Mouse (Mus musculus) lung, embryonic 15.5 days (tissue): ENCODE data around the gene Nceh1. TPM values are rescaled to one million over a fixed set of nuclear protein-coding genes. Genes with fewer than 3 reads are reported as not detected.

ENCODE experiments used
- ATAC-seq: fragments of 200-750 bp; cut with Nextera tagmentation; 2 replicates; pipeline ENCODE4 v1.8.0; 2017; ENCODE audit warnings: moderate number of reproducible peaks, borderline replicate concordance; ENCODE audit not compliant: low FRiP score, low TSS enrichment; ENCODE audit errors: extremely low read depth
- H3K27ac ChIP-seq: fragments of 300-500 bp; sonication (generic); 2 replicates; pipeline ENCODE4 v1.5.1; 2015; ENCODE audit warnings: moderate library complexity, mild to moderate bottlenecking, inconsistent platforms
- H3K27me3 ChIP-seq: fragments of 300-500 bp; sonication (generic); 2 replicates; pipeline ENCODE4 v1.6.1; 2015; ENCODE audit warnings: inconsistent platforms
- H3K36me3 ChIP-seq: fragments of 300-500 bp; sonication (generic); 2 replicates; pipeline ENCODE4 v1.6.1; 2015; ENCODE audit warnings: inconsistent platforms
- H3K4me1 ChIP-seq: fragments of 300-500 bp; sonication (generic); 2 replicates; pipeline ENCODE4 v1.6.1; 2015; ENCODE audit warnings: inconsistent platforms
- H3K4me2 ChIP-seq: fragments of 300-500 bp; sonication (generic); 2 replicates; pipeline ENCODE4 v1.6.1; 2015; ENCODE audit warnings: inconsistent platforms, mild to moderate bottlenecking, moderate library complexity
- H3K4me3 ChIP-seq: fragments of 300-500 bp; sonication (generic); 2 replicates; pipeline ENCODE4 v1.5.1; 2015; ENCODE audit warnings: mild to moderate bottlenecking, inconsistent platforms
- H3K9ac ChIP-seq: fragments of 300-500 bp; sonication (generic); 2 replicates; pipeline ENCODE4 v1.6.1; 2015; ENCODE audit warnings: inconsistent platforms
- H3K9me3 ChIP-seq: fragments of 300-500 bp; sonication (generic); 2 replicates; pipeline ENCODE4 v1.6.1; 2016; ENCODE audit warnings: inconsistent platforms
- WGBS: fragments of 180-500 bp; shearing (Covaris S2); methylation state at CpG from one replicate; pipeline ENCODE4 v1.1.7; 2015; 5-methylcytosine and 5-hydroxymethylcytosine counted together
- polyA plus RNA-seq: library from polyadenylated mRNA; unstranded; fragments of >200 nt; fragmentation: Nextera tagmentation; extraction: Ambion mirVana; gene quantifications from 2 replicates; pipeline ENCODE4 v1.2.1, GENCODE M21; 2015

Nceh1 gene
- polyA plus RNA-seq, 1 experiment from 2014 or later, result 8.5 TPM

DNA sequence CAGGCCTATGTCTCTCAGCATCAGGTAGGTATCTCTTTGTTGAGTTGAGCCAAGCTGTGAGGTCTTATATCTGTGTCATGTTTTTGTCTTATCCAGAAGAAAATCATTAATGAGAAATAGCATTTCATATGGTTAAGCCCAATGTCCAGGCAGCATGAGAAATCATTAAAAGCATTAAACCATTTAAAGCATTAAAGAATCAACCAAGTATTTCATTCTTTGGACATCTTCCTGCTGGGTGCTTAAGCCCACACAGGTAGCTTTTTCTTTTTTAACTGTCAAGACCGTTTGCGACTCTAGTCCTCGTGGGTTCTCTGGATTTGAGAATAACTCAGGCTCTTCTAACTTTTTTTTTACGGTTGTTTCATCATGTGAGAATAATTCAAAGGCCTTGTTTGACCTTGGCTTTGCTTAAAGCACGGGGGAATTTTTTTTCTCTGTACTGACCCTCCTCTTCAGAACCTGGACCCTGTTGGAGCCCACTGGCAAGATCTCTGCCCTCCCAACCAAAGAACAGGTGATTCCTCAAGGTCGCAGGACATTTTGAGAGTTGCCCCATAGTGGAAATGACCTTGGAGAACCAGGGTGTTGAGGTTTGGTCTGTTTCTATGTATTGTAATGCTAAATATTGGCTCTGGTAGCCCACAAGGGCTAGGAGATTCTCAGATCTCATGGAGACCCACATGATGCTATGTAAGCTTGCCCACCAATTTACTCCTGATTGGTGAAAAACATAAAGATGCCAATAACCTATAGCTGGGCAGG lies 20.9 kb upstream of the Nceh1 start:
- Histone ChIP-seq H3K27me3 (no peaks in the 10 kb centered on the region), H3K4me3 (no peak overlapping the region), H3K9ac (no peak overlapping the region), H3K27ac (no peak overlapping the region), H3K4me1 (no peaks in the 10 kb centered on the region), H3K4me2 (no peak overlapping the region), H3K36me3 (no peaks in the 10 kb centered on the region), H3K9me3 (no peaks in the 10 kb centered on the region)
- ATAC-seq, result no peak
- 77% methylated on average over 6 of the region's 6 CpGs for WGBS

GRCm38 (mm10) chr3:27162410-27162804 lies 20.4 kb upstream of the Nceh1 start:
- no peak overlapping the region for H3K4me3 ChIP-seq
- no peak overlapping the region for H3K4me2 ChIP-seq
- H3K36me3 ChIP-seq, result no peaks in the 10 kb centered on the region
- no peaks in the 10 kb centered on the region for H3K27me3 ChIP-seq
- H3K4me1 ChIP-seq, result no peaks in the 10 kb centered on the region
- ATAC-seq, result no peak
- 46% methylated on average over 2 of the region's 2 CpGs for WGBS
- no peaks in the 10 kb centered on the region for H3K9me3 ChIP-seq
- no peak overlapping the region for H3K27ac ChIP-seq
- no peak overlapping the region for H3K9ac ChIP-seq

DNA sequence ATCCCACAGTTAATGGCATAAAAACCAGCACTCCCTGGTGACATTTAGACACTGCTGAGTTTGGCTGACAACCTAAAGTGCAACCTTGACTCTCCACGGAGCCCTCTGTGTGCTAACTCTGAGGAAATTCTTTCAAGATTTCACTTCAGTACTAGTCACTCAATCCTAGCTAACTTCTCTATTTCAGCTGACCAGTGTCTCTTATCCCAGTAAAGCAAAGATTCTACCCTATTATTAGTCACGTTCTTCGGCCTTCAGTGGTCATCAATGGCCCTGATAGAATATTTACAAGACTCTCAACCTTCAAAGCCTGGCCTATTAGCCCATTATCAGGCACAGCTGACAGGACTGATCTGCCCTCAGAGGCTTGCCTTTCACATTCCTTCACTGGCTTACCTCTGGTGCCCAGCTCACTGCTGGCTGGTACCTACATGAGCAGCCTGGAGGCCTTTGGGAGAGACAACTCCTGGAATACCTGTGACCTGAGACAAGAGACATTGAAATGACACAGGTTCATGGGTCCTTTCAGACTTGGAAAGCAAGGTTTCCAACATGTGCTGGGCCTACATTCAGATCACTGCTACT lies 17.2 kb upstream of the Nceh1 start:
- Histone ChIP-seq H3K36me3 (no peaks in the 10 kb centered on the region), H3K9ac (no peak overlapping the region), H3K4me3 (no peak overlapping the region), H3K4me1 (no peaks in the 10 kb centered on the region), H3K9me3 (no peaks in the 10 kb centered on the region), H3K4me2 (no peak overlapping the region), H3K27ac (no peak overlapping the region), H3K27me3 (no peaks in the 10 kb centered on the region)
- 72% methylated on average over 3 of the region's 3 CpGs for WGBS
- no peak for ATAC-seq

DNA sequence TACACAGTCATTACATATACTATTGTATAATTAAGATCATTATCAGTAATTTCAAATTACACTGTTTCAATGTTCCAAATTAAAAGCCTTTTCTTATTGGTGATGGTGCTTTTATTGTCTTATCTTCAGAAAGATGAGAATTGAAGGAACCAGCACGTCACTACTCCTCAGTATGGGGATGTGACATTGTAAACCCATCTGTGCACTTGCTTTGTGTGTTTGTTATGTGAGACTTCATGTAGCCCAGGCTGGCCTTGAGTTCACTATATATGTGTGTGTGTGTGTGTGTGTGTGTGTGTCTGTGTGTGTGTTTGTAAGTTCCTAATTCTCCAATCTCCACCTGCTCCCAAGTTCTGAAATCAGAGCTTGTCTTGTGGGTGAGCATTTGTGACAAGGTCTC lies 12.5 kb upstream of the Nceh1 start:
- Histone ChIP-seq H3K27me3 (no peaks in the 10 kb centered on the region), H3K4me2 (no peak overlapping the region), H3K36me3 (no peaks in the 10 kb centered on the region), H3K9me3 (no peaks in the 10 kb centered on the region), H3K27ac (no peak overlapping the region), H3K4me1 (no peaks in the 10 kb centered on the region), H3K9ac (no peak overlapping the region), H3K4me3 (no peak overlapping the region)
- no peak for ATAC-seq
- whole genome bisulfite sequencing, result 79% methylated on average over 1 of the region's 1 CpGs

DNA sequence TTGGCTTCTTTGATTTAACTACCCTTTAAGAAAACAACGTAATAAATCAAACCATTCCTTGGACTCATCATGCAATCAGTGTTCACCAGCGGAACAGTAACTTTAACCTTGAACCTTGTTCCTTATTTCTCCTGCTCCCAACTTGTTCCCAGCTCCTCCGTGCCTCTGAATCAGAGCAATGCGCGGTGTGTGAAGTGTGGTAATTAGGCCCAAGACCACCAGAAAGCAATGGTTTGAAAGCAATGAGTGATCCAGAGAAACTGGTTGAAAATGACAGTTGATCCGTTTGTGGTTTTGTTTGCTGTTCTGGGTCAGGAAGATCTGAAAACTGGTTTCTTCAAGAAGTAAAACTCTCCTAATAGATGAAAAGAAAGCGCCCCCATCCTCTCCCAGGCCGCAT lies 3.1 kb upstream of the Nceh1 start:
- H3K27me3 ChIP-seq, result peaks cover 4% of the 10 kb centered on the region; the same call in 1 of the 2 replicates
- no peak overlapping the region for H3K4me3 ChIP-seq
- H3K9ac ChIP-seq, result no peak overlapping the region
- H3K4me1 ChIP-seq, result peaks cover 8% of the 10 kb centered on the region; the same call in 1 of the 2 replicates
- no peaks in the 10 kb centered on the region for H3K36me3 ChIP-seq
- H3K27ac ChIP-seq, result no peak overlapping the region
- no peak overlapping the region for H3K4me2 ChIP-seq
- ATAC-seq, result no peak
- H3K9me3 ChIP-seq, result no peaks in the 10 kb centered on the region
- WGBS, result 83% methylated on average over 8 of the region's 8 CpGs

DNA sequence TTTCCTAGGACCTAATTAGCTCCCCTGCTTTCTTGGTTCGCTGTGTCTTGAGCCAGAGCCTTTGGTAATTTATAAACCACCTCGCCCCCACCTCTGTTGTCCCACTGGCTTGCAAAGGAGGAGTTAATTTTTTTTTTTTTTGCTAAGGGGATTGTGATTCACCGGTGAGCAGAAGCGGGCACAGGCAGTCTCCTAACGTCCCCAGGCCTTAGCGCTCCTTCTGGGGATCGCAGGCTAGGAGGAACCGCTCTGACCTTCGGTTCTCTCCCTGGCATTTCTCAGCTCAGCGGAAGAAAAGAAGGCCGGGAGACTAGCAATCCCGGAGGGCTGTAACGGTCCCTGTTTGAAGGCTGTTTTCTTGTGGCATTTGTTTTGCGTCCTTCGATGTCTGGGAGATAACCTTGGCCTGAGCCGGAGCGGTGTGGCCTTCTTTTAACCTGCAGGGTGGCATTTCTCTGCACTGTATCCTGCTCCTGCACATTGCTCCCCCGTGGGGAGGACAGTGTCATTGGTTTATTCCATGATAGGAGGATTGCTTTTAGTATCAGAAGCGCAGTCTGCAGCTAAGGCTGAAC lies 923 bp downstream of the Nceh1 start:
- H3K4me2 ChIP-seq, result peak overlapping the region; percentile 94
- ATAC-seq, result no peak
- no peaks in the 10 kb centered on the region for H3K9me3 ChIP-seq
- peaks cover 4% of the 10 kb centered on the region; the same call in 1 of the 2 replicates for H3K27me3 ChIP-seq
- H3K27ac ChIP-seq, result no peak overlapping the region
- peak overlapping the region; percentile 41 for H3K9ac ChIP-seq
- H3K4me1 ChIP-seq, result peaks cover 8% of the 10 kb centered on the region; the same call in 1 of the 2 replicates
- WGBS, result 8% methylated on average over 19 of the region's 19 CpGs
- H3K4me3 ChIP-seq, result peak overlapping the region; percentile 59
- H3K36me3 ChIP-seq, result no peaks in the 10 kb centered on the region

DNA sequence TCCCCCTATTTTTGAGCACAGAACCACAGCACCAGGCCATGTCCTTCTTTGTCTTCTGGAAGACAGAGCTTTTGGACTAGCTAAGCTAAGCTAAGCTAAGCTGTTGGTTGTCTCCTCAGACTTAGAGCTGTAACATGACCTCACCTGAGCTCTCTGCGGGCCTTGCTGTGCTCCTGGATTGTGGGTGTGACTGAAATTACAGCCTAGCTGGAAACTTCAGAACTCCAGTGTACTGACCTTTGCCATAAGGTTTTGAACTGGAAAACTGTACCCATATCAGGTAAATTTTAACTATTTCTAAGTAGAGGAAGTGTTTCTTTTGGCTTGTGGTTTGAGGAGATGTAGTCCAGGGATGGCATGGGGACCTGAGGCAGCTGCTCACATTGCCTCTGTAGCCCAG lies 5.6 kb downstream of the Nceh1 start:
- WGBS, result 48% methylated on average over 1 of the region's 1 CpGs
- peaks cover 16% of the 10 kb centered on the region for H3K4me1 ChIP-seq
- no peak overlapping the region for H3K9ac ChIP-seq
- H3K9me3 ChIP-seq, result no peaks in the 10 kb centered on the region
- no peaks in the 10 kb centered on the region for H3K36me3 ChIP-seq
- no peak overlapping the region for H3K4me3 ChIP-seq
- no peak for ATAC-seq
- no peak overlapping the region for H3K4me2 ChIP-seq
- no peak overlapping the region for H3K27ac ChIP-seq
- H3K27me3 ChIP-seq, result peaks cover under 1% of the 10 kb centered on the region; the same call in 1 of the 2 replicates

DNA sequence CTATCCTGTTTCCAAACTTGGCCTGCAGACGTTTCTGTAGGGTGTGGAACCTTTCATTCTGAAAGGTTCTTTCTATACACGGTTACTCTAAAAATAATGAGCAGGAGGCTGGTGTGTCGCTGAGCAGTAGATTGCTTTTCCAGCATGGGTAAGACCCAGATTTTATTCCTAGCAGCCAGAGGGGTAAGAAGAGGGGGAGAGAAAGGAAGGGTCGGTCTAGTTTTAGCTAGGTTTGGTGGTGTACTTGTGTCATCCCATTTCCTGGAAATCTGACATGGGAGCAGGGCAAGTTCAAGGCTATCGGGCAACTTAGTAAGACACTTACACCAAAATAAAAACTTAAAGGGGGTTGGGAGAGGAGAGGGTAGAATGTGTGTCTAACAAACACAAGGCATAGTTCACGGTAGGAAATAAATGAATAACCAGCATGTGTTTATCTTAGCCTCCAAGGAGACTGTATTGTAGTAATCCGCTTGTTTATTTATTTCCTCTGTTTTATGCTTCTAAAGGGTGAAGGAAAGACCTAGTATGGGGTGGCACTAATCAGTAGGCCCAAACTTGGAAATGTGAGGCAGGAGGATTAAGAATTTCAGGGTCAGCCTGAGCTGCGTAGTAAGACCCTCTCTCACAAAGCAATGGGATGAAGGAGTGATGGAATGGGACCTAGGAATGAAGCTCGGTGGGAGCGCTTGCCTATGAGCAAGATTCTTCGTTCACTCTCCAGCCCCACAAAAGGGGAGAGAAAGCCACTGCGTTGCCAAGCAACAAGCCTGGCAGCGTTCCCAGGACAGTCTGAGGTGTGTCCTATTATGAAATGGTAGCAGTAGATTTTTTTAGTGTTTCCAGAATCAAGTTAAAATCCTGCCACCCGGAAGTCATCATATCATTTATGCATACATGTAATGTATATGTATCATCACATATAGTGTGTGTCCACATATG lies 6.8 kb downstream of the Nceh1 start:
- no peak overlapping the region for H3K27ac ChIP-seq

GRCm38 (mm10) chr3:27190865-27191264 lies 8.1 kb downstream of the Nceh1 start:
- H3K4me1 ChIP-seq, result peaks cover 13% of the 10 kb centered on the region
- H3K4me2 ChIP-seq, result no peak overlapping the region
- H3K9ac ChIP-seq, result no peak overlapping the region
- H3K27ac ChIP-seq, result no peak overlapping the region
- 76% methylated on average over 4 of the region's 4 CpGs for WGBS
- no peaks in the 10 kb centered on the region for H3K27me3 ChIP-seq
- ATAC-seq, result no peak
- no peaks in the 10 kb centered on the region for H3K9me3 ChIP-seq
- no peaks in the 10 kb centered on the region for H3K36me3 ChIP-seq
- H3K4me3 ChIP-seq, result no peak overlapping the region

More for the DNA sequence above, 6.8 kb downstream of the Nceh1 start:
- ATAC-seq, result no peak
- H3K9me3 ChIP-seq, result no peaks in the 10 kb centered on the region
- H3K4me3 ChIP-seq, result no peak overlapping the region
- H3K4me1 ChIP-seq, result peaks cover 13% of the 10 kb centered on the region
- WGBS, result 46% methylated on average over 14 of the region's 14 CpGs
- H3K9ac ChIP-seq, result no peak overlapping the region
- H3K36me3 ChIP-seq, result no peaks in the 10 kb centered on the region
- no peak overlapping the region for H3K4me2 ChIP-seq
- H3K27me3 ChIP-seq, result no peaks in the 10 kb centered on the region

DNA sequence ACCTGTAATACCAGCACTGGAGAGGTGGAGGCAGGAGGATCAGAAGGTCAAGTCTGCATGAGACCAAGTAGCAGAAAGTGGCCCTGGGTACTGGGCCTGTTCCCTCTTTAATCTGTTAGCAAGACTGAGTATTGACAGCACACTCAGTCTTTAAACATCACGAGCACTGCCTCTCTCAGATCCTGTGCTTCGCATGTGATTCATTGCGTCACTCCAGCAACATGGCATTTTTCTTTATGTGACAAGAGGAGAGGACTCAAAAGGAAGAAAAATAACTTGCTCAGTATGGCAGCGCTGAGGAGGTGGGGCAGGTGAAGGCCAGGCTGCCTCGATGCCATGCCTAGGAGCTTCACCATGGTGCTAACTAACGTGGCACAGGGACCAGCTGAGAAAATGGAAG lies 9.1 kb downstream of the Nceh1 start:
- no peak for ATAC-seq
- H3K9ac ChIP-seq, result no peak overlapping the region
- no peak overlapping the region for H3K4me3 ChIP-seq
- no peaks in the 10 kb centered on the region for H3K36me3 ChIP-seq
- H3K4me2 ChIP-seq, result no peak overlapping the region
- 74% methylated on average over 6 of the region's 6 CpGs for WGBS
- no peak overlapping the region for H3K27ac ChIP-seq
- H3K9me3 ChIP-seq, result no peaks in the 10 kb centered on the region
- peaks cover 13% of the 10 kb centered on the region for H3K4me1 ChIP-seq
- H3K27me3 ChIP-seq, result no peaks in the 10 kb centered on the region

GRCm38 (mm10) chr3:27193844-27194317 lies 11.1 kb downstream of the Nceh1 start:
- H3K27ac ChIP-seq, result peak overlapping the region; percentile 50; the same call in 1 of the 2 replicates
- no peaks in the 10 kb centered on the region for H3K36me3 ChIP-seq
- H3K4me1 ChIP-seq, result peaks cover 13% of the 10 kb centered on the region
- no peak overlapping the region for H3K9ac ChIP-seq
- no peaks in the 10 kb centered on the region for H3K27me3 ChIP-seq
- no peak overlapping the region for H3K4me2 ChIP-seq
- no peak for ATAC-seq
- no peak overlapping the region for H3K4me3 ChIP-seq
- H3K9me3 ChIP-seq, result no peaks in the 10 kb centered on the region
- 25% methylated on average over 6 of the region's 6 CpGs for WGBS
